Mouse (Mus musculus) ES-Bruce4 (cell line): ENCODE data around the gene Mef2b. TPM values are rescaled to one million over a fixed set of nuclear protein-coding genes. Genes with fewer than 3 reads are reported as not detected.

Source experiments
- H3K27ac ChIP-seq: 2 replicates; pipeline ENCODE4 v1.5.1; 2012; ENCODE audit warnings: low read length, inconsistent platforms; ENCODE audit not compliant: insufficient read depth
- H3K27me3 ChIP-seq: 2 replicates; pipeline ENCODE4 v1.6.1; 2012; ENCODE audit warnings: mild to moderate bottlenecking, low read length, inconsistent platforms; ENCODE audit not compliant: control insufficient read depth, poor library complexity, insufficient read depth, severe bottlenecking
- H3K36me3 ChIP-seq: 2 replicates; pipeline ENCODE4 v1.6.1; 2012; ENCODE audit warnings: inconsistent platforms, mild to moderate bottlenecking, low read length, moderate library complexity; ENCODE audit not compliant: control insufficient read depth, poor library complexity, insufficient read depth, severe bottlenecking
- H3K4me1 ChIP-seq: one replicate; pipeline ENCODE4 v1.8.1; 2011; ENCODE audit warnings: low read length; ENCODE audit not compliant: control insufficient read depth, insufficient read depth
- H3K4me3 ChIP-seq: 2 replicates; pipeline ENCODE4 v1.5.1; 2011; ENCODE audit warnings: low read depth, mild to moderate bottlenecking, low read length
- H3K9ac ChIP-seq: 2 replicates; pipeline ENCODE4 v1.6.1; 2012; ENCODE audit warnings: low read depth, mild to moderate bottlenecking, inconsistent platforms; ENCODE audit not compliant: poor library complexity, severe bottlenecking
- H3K9me3 ChIP-seq: replicated peaks from 2 replicates; pipeline ENCODE4 v1.6.1; 2012; ENCODE audit warnings: mild to moderate bottlenecking, low read length, inconsistent platforms; ENCODE audit not compliant: control insufficient read depth, poor library complexity, insufficient read depth, severe bottlenecking
- CTCF ChIP-seq: IDR thresholded peaks from one replicate; pipeline ENCODE4 v1.8.1; 2011; ENCODE audit warnings: low read depth, low read length
- EP300 ChIP-seq: IDR thresholded peaks from 2 replicates; pipeline ENCODE4 v1.6.1; 2011; ENCODE audit warnings: low read depth, low read length; ENCODE audit not compliant: insufficient read depth
- POLR2A ChIP-seq: IDR thresholded peaks from one replicate; pipeline ENCODE4 v1.8.1; 2011; ENCODE audit warnings: low read length; ENCODE audit not compliant: insufficient read depth
- polyA plus RNA-seq: library from polyadenylated mRNA; stranded (reverse); fragments of >200 nt; gene quantifications from 2 replicates; pipeline ENCODE4 v1.2.4, GENCODE M21; 2011; ENCODE audit warnings: low read depth; ENCODE audit not compliant: missing spikeins, insufficient read depth, insufficient read length

The Mef2b gene
- polyA plus RNA-seq, 1 experiment = 5.8 TPM

GRCm38 (mm10) chr8:70137890-70138289 lies 1.6 kb upstream of the Mef2b start:
- Histone ChIP-seq H3K36me3 (peaks cover 28% of the 10 kb centered on the region), H3K9me3 (no peaks in the 10 kb centered on the region), H3K9ac (0 out of 2 replicates have a peak overlapping the region, but pooled peaks have one; percentile 72), H3K27ac (no peak overlapping the region), H3K4me1 (peaks cover 5% of the 10 kb centered on the region), H3K4me3 (no peak overlapping the region), H3K27me3 (no peaks in the 10 kb centered on the region)
- no peak for TF ChIP-seq POLR2A
- TF ChIP-seq EP300 = no peak

DNA sequence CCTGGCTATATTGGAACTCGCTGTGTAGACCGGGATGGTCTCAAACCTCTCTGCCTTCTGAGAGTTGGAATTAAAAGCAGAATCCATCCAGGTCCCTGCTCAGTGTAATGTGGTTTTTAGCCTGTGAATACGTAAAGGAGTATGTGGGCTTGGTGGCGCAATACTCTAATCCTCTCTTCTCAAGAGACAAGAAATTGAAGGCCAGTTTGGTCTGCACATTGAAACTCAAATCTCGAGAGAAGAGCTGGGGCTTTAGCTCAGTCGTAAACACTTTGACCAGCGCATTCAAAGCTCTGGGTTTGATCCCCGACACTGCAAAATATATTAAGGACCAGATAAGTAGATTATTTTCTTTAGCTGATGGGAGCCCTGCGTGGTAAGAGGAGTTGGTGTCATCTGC lies 470 bp downstream of the Mef2b start:
- Histone ChIP-seq H3K27me3 (no peaks in the 10 kb centered on the region), H3K4me1 (peaks cover 3% of the 10 kb centered on the region), H3K9ac (peak overlapping the region; percentile 81), H3K36me3 (peaks cover 10% of the 10 kb centered on the region), H3K27ac (peak overlapping the region; percentile 54), H3K9me3 (no peaks in the 10 kb centered on the region), H3K4me3 (peak overlapping the region; percentile 82)
- TF ChIP-seq POLR2A (no peak), EP300 (no peak), CTCF (no peak)

GRCm38 (mm10) chr8:70147678-70148607 lies 8.4 kb downstream of the Mef2b start:
- Histone ChIP-seq H3K4me3 (no peak overlapping the region), H3K9ac (no peak overlapping the region), H3K27me3 (no peaks in the 10 kb centered on the region), H3K27ac (no peak overlapping the region), H3K36me3 (peaks cover 2% of the 10 kb centered on the region; the same call in 1 of the 2 replicates), H3K9me3 (no peaks in the 10 kb centered on the region), H3K4me1 (peaks cover 11% of the 10 kb centered on the region)
- no peak for TF ChIP-seq EP300
- no peak for TF ChIP-seq CTCF
- TF ChIP-seq POLR2A = no peak

DNA sequence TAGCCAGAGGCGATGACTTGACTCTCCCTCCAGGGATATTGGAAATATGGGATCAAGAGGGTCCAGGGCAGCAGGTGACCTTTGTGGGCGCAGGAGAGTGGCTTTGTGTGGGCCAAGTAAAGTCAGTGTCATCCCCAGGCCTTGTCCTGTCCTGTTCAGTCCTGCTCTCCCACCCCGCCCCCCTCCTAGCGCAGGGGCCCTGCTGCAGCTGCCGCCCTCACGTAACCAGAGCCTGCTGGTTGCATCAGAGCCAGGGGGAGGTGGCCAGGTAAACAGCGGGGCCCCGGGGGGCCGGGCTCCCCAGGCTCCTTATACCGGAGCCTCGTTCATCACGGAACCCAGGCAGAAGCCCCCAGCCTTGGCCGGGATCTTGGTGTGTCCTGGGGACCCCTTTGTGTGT lies 10.6 kb downstream of the Mef2b start:
- peak overlapping the region; percentile 12 for H3K4me3 ChIP-seq
- H3K27me3 ChIP-seq = no peaks in the 10 kb centered on the region
- H3K27ac ChIP-seq = peak overlapping the region; percentile 40; the same call in 1 of the 2 replicates
- H3K4me1 ChIP-seq = peaks cover 11% of the 10 kb centered on the region
- peak overlapping the region; percentile 19 for H3K9ac ChIP-seq
- TF ChIP-seq POLR2A = no peak
- TF ChIP-seq CTCF = no peak
- peak; percentile 83; the same call in 1 of the 2 replicates for TF ChIP-seq EP300
- H3K9me3 ChIP-seq = no peaks in the 10 kb centered on the region
- no peaks in the 10 kb centered on the region; the same call in 1 of the 2 replicates for H3K36me3 ChIP-seq

DNA sequence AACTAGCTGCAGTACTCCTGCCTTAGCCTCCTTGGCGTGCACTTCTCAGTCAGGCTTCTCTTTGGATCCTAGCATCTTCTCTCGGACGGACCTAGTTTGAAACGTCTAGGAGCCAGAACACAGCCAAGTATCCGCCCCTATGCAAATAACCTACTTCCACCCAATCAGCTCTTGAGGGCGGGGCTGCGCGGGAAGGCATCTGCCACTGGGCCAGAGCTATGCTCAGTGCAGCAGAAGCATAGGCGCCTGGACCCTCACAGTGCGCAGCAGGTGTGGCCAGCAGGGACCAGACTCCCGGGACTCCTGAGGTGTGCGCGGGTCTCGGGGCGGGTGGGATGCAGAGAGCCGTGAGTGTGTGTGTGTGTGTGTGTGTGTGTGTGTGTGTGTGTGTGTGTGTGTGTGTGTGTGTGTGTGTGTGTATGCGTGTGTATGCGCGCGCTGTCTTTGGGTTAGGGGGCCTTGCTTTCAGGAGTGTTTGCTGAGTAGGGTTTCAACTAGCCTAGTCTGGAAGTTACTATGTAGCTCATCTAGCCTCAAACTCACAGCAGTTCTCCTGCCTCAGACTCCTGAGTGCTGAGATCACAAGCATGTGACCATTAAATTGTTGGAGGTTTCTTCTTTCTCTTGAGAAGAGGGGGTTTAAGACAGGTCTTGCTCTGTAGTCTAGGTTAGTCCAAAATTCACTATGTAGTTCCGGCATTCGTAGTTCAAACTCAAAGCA lies 13.2 kb downstream of the Mef2b start:
- H3K27me3 ChIP-seq = no peaks in the 10 kb centered on the region
- H3K4me3 ChIP-seq = peak overlapping the region; percentile 48
- TF ChIP-seq CTCF (no peak), POLR2A (peak; percentile 81), EP300 (no peak)
- no peak overlapping the region; the same call in 1 of the 2 replicates for H3K27ac ChIP-seq
- H3K9me3 ChIP-seq = no peaks in the 10 kb centered on the region
- H3K9ac ChIP-seq = peak overlapping the region; percentile 43
- peaks cover 11% of the 10 kb centered on the region for H3K4me1 ChIP-seq
- H3K36me3 ChIP-seq = no peaks in the 10 kb centered on the region
